Mouse (Mus musculus): ENCODE measurements around the gene Gm12216. TPM values are rescaled to one million over a fixed set of nuclear protein-coding genes. Genes with fewer than 3 reads are reported as not detected.
"Not testable (repeated sequence)": the region's sequence is repeated elsewhere in the genome, so short reads cannot be mapped to it uniquely, and the experiment has no call there.

The Gm12216 gene
- total RNA-seq, 2 experiments from 2014 or later = 4.3 to 9.1 TPM

GRCm38 (mm10) chr11:53774659-53775255, 84.3 kb downstream of the Gm12216 start:
- DNase-seq (ENCODE audit: extremely low spot score in 1 of 2, low spot score in 1 of 2) = no peak

DNA sequence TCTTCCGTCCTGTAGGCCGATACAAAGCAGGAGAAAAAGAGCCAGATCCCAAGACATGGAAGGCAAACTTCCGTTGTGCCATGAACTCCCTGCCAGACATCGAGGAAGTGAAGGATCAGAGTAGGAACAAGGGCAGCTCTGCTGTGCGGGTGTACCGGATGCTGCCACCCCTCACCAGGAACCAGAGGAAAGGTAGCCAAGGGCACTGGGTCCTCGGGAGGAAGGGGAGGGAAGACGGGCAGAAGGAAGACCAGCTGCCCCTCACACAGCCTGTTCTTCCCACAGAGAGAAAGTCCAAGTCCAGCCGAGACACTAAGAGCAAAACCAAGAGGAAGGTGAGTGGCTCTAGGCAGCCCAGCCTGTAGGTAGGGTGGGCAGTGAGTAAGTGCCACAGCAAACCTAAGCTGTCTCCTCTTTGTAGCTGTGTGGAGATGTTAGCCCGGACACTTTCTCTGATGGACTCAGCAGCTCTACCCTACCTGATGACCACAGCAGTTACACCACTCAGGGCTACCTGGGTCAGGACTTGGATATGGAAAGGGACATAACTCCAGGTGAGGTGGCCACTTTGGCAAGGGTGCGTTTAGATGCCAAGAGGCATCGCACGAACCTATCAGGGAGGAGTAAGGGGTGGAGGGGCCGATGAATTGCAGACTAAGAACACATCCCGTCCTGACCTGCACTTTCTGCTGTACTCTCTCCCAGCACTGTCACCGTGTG, 85.3 kb downstream of the Gm12216 start:
- no peak for DNase-seq (ENCODE audit: extremely low spot score in 1 of 2, low spot score in 1 of 2)

- DNase-seq (ENCODE audit: extremely low spot score in 1 of 2, low spot score in 1 of 2) = no peak
Measured at GRCm38 (mm10) chr11:53773087-53773486, 86.0 kb downstream of the Gm12216 start, which contains the start of gene Gm17334. Gene Gm17334, minus strand, starts transcription at chr11:53773187.

GRCm38 (mm10) chr11:53772536-53772935, 86.5 kb downstream of the Gm12216 start:
- no peak for DNase-seq (ENCODE audit: extremely low spot score in 1 of 2, low spot score in 1 of 2)

GRCm38 (mm10) chr11:53771001-53771744, 87.9 kb downstream of the Gm12216 start:
- DNase-seq (ENCODE audit: extremely low spot score in 1 of 2, low spot score in 1 of 2) = no peak

GRCm38 (mm10) chr11:53770125-53770791, 88.8 kb downstream of the Gm12216 start:
- DNase-seq (ENCODE audit: extremely low spot score in 1 of 2, low spot score in 1 of 2) = peak; percentile 43 to 44

DNA sequence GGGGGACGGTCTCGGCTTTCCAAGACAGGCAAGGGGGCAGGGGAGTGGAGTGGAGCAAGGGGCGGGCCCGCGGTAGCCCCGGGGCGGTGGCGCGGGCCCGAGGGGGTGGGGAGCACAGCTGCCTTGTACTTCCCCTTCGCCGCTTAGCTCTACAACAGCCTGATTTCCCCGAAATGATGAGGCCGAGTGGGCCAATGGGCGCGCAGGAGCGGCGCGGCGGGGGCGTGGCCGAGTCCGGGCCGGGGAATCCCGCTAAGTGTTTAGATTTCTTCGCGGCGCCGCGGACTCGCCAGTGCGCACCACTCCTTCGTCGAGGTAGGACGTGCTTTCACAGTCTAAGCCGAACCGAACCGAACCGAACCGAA, 89.3 kb downstream of the Gm12216 start, which contains the start of gene Irf1:
Gene Irf1 (plus strand): TSS at position 255 of the 365 bp plus-strand sequence.
- DNase-seq (ENCODE audit: extremely low spot score in 1 of 2, low spot score in 1 of 2) = peak; percentile 55 to 71

DNA sequence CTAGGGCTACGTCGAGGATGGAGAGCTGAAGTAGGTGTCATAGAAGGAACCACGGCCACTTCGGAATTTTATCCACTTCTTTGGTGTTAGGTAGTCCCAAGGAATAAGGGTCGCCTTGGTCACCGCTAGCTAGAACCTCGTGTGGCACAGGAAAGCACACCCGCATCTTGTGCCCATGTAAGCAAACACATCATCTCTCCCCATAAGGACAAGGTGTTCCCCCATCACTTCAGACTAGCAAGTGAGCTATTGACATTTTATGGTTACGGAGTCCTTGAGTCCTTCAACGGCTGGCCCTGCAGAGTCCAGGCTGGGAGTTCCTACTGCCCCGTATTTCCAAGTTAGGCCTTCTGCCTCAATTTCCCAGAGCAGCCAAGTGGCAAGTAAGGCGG, 89.9 kb downstream of the Gm12216 start:
- no peak for DNase-seq (ENCODE audit: extremely low spot score in 1 of 2, low spot score in 1 of 2)

- no peak for DNase-seq (ENCODE audit: extremely low spot score in 1 of 2, low spot score in 1 of 2)
Measured at GRCm38 (mm10) chr11:53768422-53769184, 90.5 kb downstream of the Gm12216 start.

DNA sequence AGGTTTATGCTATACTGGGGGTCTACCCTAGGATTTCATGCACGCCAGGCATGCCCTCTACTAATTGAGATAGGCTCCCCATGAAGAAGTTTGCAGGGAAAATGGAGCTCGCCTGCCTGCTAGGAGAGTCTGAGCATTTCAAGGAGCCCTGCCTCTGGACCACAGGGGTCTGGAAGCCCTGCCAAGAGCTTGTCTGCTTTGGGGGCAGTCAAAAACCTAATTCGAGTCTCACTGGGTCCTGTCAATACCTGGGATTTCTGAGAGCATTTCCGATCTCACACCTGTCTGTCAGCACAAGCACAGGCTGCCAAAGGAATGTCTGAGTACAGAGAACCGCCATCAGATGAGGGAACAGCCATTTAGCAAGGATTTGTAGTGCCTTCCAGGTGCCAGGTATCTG, 94.5 kb downstream of the Gm12216 start:
- DNase-seq (ENCODE audit: extremely low spot score in 1 of 2, low spot score in 1 of 2) = no peak

DNA sequence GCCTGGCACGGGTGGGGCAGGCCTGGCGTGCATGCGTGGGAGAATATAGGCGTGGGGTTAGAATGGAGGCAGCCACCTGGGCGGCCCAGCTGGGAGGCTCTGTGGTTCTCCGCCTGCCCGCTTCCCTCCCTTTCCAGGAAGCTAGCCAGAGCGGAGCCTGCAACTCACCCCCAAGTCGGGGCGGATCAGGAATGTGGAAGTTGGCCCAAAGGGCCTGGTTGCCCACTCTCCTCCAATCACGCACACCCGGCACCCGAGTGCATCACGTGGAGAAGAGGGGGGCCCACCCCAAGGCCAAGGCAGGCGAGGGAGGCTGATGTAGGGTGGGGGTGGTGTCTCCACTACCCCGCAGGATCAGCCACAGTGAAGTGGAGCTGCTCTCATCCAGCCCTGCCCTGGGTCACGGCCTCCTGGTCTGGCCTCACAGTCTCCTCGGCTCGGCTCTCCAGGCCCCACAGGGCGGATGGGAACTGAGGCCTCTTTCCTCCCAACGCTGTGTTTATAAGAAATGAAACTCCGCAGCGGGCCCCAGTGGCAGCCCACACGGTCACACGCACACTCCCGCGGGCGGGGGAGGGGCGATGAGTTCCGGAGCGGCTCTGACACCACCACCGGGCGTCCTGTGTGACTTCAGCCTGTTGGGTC, 95.4 kb downstream of the Gm12216 start:
- DNase-seq (ENCODE audit: extremely low spot score in 1 of 2, low spot score in 1 of 2) = peak; percentile 55 to 67

- peak in 1 of 2 experiments; percentile 30 for DNase-seq (ENCODE audit: extremely low spot score in 1 of 2, low spot score in 1 of 2)
Measured at GRCm38 (mm10) chr11:53762827-53763495, 96.1 kb downstream of the Gm12216 start.

GRCm38 (mm10) chr11:53762426-53762825, 96.6 kb downstream of the Gm12216 start:
- DNase-seq (ENCODE audit: extremely low spot score in 1 of 2, low spot score in 1 of 2) = no peak

DNA sequence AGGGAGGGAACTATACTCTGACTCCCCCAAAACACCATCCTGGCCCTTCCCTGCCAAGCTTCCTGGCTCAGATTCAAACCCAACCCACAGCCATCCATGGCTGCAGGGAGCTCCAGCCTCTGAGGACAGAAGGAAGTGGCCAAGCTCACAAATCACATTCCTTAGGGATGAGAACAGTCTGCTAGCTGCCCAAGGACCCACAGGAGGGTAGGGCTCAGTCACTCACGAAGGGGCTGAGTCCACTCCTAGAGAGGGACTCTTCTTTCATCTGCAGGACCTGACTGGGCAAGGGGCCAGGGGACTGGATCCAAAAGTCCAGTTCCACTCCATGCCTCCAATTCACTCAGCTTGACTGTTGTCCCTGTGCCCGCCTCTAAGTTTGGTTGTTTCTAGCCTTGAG, 97.2 kb downstream of the Gm12216 start:
- DNase-seq (ENCODE audit: extremely low spot score in 1 of 2, low spot score in 1 of 2) = no peak

GRCm38 (mm10) chr11:53761284-53761683, 97.8 kb downstream of the Gm12216 start:
- no peak for DNase-seq (ENCODE audit: extremely low spot score in 1 of 2, low spot score in 1 of 2)

DNA sequence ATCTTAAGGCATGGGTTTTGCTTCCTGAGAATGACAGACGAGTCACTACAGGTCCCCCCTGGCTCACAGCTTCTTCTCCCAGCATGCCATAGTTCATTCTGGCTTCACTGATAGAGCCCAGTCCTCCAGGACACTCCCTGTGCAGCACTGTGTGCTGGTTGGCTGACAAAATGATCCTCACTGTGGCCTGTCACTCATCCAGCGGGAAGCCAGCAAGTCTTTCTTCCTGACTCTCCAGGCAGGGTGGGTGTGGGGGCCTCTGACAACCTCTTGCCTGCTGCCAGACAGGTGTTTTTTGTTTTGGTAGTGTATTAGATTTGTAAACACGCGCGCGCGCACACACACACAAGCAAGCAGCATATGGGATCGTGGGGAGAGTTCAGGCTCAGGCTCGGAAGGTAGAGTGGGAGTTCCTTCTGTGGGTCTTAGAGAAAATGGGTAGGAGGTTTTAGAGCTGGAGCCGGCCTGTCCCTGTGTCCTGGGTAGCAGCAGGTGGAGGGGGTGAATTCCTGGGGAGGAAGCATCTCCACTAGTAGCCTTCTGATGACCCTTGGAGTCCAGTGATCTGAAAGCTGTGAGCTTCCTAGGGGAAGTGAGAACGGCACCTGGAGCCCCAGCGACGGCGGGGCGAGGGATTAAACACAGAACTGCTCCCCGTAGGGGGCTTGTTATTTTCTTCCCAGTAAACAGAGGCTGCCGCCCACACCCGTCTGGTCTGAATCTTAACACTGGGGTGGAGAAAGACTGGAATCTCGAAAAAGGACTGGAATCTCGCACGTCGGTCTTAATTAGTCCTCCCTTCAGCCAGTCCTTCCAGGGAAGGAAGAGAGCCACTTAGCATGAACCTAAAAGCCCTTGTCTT, 99.3 kb downstream of the Gm12216 start:
- DNase-seq (ENCODE audit: extremely low spot score in 1 of 2, low spot score in 1 of 2) = no peak

DNA sequence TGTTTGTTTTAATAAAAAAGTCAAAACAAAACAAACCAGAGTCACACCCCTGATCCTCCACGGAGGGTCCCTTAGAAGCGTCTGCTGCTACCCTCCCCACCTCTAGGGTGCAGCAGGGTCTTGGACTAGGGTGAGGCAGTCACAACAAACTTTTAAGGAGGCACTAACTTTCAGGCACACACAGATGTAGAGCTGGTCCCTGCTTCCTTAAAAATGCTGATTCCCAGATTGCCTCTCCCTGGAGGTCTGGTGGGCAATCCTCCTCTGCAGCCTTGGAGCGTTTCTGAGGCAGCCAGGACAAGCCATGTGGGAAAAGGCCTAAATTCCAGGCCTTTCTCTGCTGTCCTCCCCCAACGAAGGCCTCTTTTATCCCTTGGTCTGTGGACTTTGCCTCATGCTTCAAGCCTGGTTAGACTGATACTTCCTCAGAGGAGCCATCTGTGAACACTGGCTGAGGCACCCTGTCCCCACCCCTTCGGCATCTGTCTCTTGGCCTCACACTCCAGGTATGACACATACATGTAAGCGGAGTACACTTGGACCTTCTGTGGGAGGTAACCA, 100.2 kb downstream of the Gm12216 start:
- no peak for DNase-seq (ENCODE audit: extremely low spot score in 1 of 2, low spot score in 1 of 2)

DNA sequence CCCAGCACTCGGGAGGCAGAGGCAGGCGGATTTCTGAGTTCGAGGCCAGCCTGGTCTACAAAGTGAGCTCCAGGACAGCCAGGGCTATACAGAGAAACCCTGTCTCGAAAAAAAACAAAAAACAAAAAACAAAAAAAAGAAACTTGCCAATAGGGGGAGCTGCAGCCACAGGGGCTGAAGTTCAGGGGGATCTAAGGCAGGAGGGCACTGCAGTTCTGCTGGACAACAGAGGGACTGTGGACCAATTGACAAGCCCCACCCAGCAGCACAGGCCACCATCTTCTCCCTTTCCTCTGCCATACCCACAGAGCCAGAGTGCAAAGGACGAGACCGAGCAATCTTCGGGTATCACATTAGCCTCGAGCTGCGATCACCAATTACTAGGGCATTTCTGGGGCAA, 101.0 kb downstream of the Gm12216 start:
- DNase-seq (ENCODE audit: extremely low spot score in 1 of 2, low spot score in 1 of 2) = not testable (repeated sequence)
